Mouse (Mus musculus): ENCODE measurements around the gene Appl1. TPM values are rescaled to one million over a fixed set of nuclear protein-coding genes. Genes with fewer than 3 reads are reported as not detected.
A peak's percentile ranks its signal among the peaks of the same experiment; 100 is the strongest.
"Not testable (repeated sequence)": the region's sequence is repeated elsewhere in the genome, so short reads cannot be mapped to it uniquely, and the experiment has no call there.

Appl1 gene
- polyA plus RNA-seq, 1 experiment from 2014 or later: 32.4 TPM

GRCm38 (mm10) chr14:26969856-26970407 is 1.1 kb downstream of the Appl1 start:
- Histone ChIP-seq H3K27ac (peak overlapping the region; percentile 92), H3K4me3 (peak overlapping the region; percentile 95), H3K27me3 (no peaks in the 10 kb centered on the region), H3K9ac (peak overlapping the region; percentile 94), H3K9me3 (replicated peaks) (no peaks in the 10 kb centered on the region), H3K4me2 (peak overlapping the region; percentile 74), H3K4me1 (replicated peaks) (peaks cover 8% of the 10 kb centered on the region), H3K36me3 (no peaks in the 10 kb centered on the region)
- ATAC-seq (replicated peaks; ENCODE audit: insufficient number of reproducible peaks, insufficient read depth, low FRiP score, low read depth): peak; percentile 82
- under 1% methylated on average over 62 of the region's 62 CpGs for WGBS

DNA sequence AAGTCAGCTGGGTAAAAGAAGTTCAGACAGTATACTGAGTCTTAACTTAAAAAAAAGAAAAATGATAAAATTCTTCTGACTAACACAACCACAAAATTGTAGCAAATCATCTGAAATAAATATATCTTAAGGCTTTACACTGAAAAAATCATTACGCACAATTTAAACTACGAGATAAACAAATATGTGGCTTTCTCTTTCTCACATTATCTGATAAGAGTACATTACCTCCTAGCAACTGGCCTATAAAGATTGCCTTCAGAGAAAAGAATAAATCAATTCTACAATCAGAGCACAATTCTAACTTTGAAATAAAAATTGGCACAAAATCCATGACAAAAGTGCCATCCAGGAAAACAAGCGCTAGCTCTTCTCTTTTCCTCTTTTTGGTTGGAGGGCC is 1.9 kb downstream of the Appl1 start:
- Histone ChIP-seq H3K4me1 (replicated peaks) (peaks cover 8% of the 10 kb centered on the region), H3K9me3 (replicated peaks) (no peaks in the 10 kb centered on the region), H3K27me3 (no peaks in the 10 kb centered on the region), H3K9ac (0 out of 2 replicates have a peak overlapping the region, but pooled peaks have one; percentile 94), H3K4me3 (peak overlapping the region; percentile 95), H3K27ac (no peak overlapping the region), H3K4me2 (peak overlapping the region; percentile 74), H3K36me3 (no peaks in the 10 kb centered on the region)
- no peak for ATAC-seq (replicated peaks; ENCODE audit: insufficient number of reproducible peaks, insufficient read depth, low FRiP score, low read depth)
- 69% methylated on average over 3 of the region's 3 CpGs for WGBS

- no peak overlapping the region for H3K4me3 ChIP-seq
- 67% methylated on average over 1 of the region's 1 CpGs for WGBS
- no peak for ATAC-seq (replicated peaks; ENCODE audit: insufficient number of reproducible peaks, insufficient read depth, low FRiP score, low read depth)
- H3K4me2 ChIP-seq: no peak overlapping the region
- H3K4me1 ChIP-seq (replicated peaks): no peaks in the 10 kb centered on the region
- H3K36me3 ChIP-seq: peaks cover 23% of the 10 kb centered on the region
- no peaks in the 10 kb centered on the region for H3K27me3 ChIP-seq
- H3K27ac ChIP-seq: no peak overlapping the region
- H3K9ac ChIP-seq: no peak overlapping the region
- no peaks in the 10 kb centered on the region for H3K9me3 ChIP-seq (replicated peaks)
These were observed 10.5 kb downstream of the Appl1 start for GRCm38 (mm10) chr14:26960518-26960917.

- H3K36me3 ChIP-seq: peaks cover 20% of the 10 kb centered on the region; the same call in 1 of the 2 replicates
- H3K4me2 ChIP-seq; H3K4me3 ChIP-seq; H3K9me3 ChIP-seq (replicated peaks); H3K27ac ChIP-seq; H3K9ac ChIP-seq; ATAC-seq (replicated peaks; ENCODE audit: insufficient number of reproducible peaks, insufficient read depth, low FRiP score, low read depth); H3K27me3 ChIP-seq; H3K4me1 ChIP-seq (replicated peaks): not testable (repeated sequence)
- 91% methylated on average over 2 of the region's 2 CpGs for WGBS
These were observed 14.9 kb downstream of the Appl1 start for GRCm38 (mm10) chr14:26956139-26956538.

DNA sequence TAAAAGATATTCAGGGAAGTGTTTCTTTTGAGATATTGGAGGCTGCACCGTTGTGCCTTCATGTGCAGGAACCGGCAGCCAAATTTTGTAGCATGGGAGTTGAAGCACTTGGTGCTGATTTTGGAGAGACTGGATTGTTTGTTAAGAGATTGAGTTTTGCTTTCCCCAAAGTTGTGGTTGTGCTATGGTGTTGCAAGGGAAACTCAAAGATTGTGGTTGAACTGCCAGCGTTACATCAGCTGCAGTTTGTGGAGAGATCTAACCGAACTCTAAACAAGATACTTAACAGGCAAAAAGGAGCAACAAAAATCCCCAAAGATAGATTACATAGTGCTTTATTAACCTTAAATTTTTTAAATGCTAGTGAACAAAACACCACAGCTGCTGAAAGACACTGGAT is 35.5 kb downstream of the Appl1 start:
- Histone ChIP-seq H3K36me3 (peaks cover 14% of the 10 kb centered on the region), H3K9me3 (replicated peaks) (no peaks in the 10 kb centered on the region), H3K27ac (no peak overlapping the region), H3K4me2 (no peak overlapping the region), H3K4me3 (no peak overlapping the region), H3K27me3 (no peaks in the 10 kb centered on the region), H3K9ac (no peak overlapping the region), H3K4me1 (replicated peaks) (no peaks in the 10 kb centered on the region)
- ATAC-seq (replicated peaks; ENCODE audit: insufficient number of reproducible peaks, insufficient read depth, low FRiP score, low read depth): no peak
- WGBS: 68% methylated on average over 4 of the region's 4 CpGs

DNA sequence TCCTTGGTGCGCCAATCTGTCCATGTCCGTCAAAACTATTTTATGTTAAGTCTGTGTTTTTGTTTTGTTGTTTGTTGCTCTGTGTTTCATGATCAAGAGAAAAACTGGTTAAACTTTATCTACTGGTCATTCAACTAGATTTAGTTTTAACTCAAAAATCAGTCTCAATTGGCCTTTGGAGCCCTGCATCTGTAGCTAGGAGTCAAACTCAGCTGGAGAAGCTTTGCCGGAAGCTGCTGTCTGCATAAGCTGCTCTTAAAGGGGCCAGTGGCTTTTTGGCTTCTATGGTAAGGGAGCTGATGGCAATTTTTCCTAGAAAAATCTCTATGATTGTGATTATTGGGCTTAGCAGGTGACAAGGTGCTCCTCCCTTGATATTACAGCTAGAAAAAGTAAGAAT is 36.1 kb downstream of the Appl1 start:
- Histone ChIP-seq H3K4me3 (no peak overlapping the region), H3K27me3 (no peaks in the 10 kb centered on the region), H3K9me3 (replicated peaks) (no peaks in the 10 kb centered on the region), H3K36me3 (peaks cover 15% of the 10 kb centered on the region), H3K27ac (no peak overlapping the region), H3K9ac (no peak overlapping the region), H3K4me2 (no peak overlapping the region), H3K4me1 (replicated peaks) (no peaks in the 10 kb centered on the region)
- 88% methylated on average over 3 of the region's 3 CpGs for WGBS
- no peak for ATAC-seq (replicated peaks; ENCODE audit: insufficient number of reproducible peaks, insufficient read depth, low FRiP score, low read depth)

- WGBS: 55% methylated on average over 5 of the region's 5 CpGs
- Histone ChIP-seq H3K27ac (no peak overlapping the region), H3K36me3 (peaks cover 47% of the 10 kb centered on the region)
These were observed 47.2 kb downstream of the Appl1 start for GRCm38 (mm10) chr14:26923702-26924421.

GRCm38 (mm10) chr14:26919310-26919709 is 51.7 kb downstream of the Appl1 start:
- Histone ChIP-seq H3K36me3 (peaks cover 29% of the 10 kb centered on the region), H3K27ac (no peak overlapping the region), H3K27me3 (no peaks in the 10 kb centered on the region), H3K4me3 (no peak overlapping the region), H3K9me3 (replicated peaks) (no peaks in the 10 kb centered on the region), H3K4me1 (replicated peaks) (peaks cover 8% of the 10 kb centered on the region), H3K4me2 (no peak overlapping the region), H3K9ac (no peak overlapping the region)
- ATAC-seq (replicated peaks; ENCODE audit: insufficient number of reproducible peaks, insufficient read depth, low FRiP score, low read depth): no peak
- 93% methylated on average over 3 of the region's 3 CpGs for WGBS

More at GRCm38 (mm10) chr14:26923702-26924421, 47.2 kb downstream of the Appl1 start:
- no peak for ATAC-seq (replicated peaks; ENCODE audit: insufficient number of reproducible peaks, insufficient read depth, low FRiP score, low read depth)
- H3K4me3 ChIP-seq: no peak overlapping the region
- H3K9me3 ChIP-seq (replicated peaks): no peaks in the 10 kb centered on the region
- peaks cover 8% of the 10 kb centered on the region for H3K4me1 ChIP-seq (replicated peaks)
- no peak overlapping the region for H3K4me2 ChIP-seq
- H3K9ac ChIP-seq: no peak overlapping the region
- no peaks in the 10 kb centered on the region for H3K27me3 ChIP-seq

DNA sequence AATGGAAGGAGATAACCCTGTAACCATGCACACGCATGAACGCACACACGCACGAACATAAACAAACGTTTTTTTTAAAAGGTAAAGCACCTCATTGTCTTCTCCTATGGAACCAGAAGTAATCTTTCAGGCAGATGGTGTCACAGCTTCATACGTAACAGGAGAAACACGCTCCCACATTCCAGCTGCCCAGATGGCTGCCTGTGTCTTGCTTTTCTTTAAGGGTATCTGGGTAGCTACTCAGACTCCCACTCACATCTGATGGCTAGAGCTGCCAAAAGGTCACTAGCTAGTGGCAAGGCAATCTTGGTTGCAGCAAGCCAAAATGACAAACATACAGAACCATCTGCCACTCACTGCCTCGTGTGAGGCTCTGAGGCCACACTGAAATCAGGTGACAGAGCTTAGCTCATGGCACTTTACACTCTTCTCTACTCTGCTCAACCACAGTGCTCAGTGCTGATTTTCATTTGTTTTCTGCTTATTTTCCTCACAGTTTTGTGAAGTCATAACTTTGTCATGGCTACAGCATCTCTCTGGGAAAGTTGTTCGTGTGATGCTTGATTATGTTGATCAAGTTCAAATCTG is 57.3 kb downstream of the Appl1 start:
- H3K9me3 ChIP-seq (replicated peaks): no peaks in the 10 kb centered on the region
- H3K4me2 ChIP-seq: no peak overlapping the region
- H3K27me3 ChIP-seq: no peaks in the 10 kb centered on the region
- H3K27ac ChIP-seq: no peak overlapping the region
- peaks cover 4% of the 10 kb centered on the region; the same call in 1 of the 2 replicates for H3K36me3 ChIP-seq
- no peak overlapping the region for H3K9ac ChIP-seq
- ATAC-seq (replicated peaks; ENCODE audit: insufficient number of reproducible peaks, insufficient read depth, low FRiP score, low read depth): no peak
- no peak overlapping the region for H3K4me3 ChIP-seq
- WGBS: 79% methylated on average over 9 of the region's 9 CpGs
- H3K4me1 ChIP-seq (replicated peaks): peaks cover 8% of the 10 kb centered on the region; the same call in 1 of the 2 replicates

GRCm38 (mm10) chr14:26911826-26912225 is 59.2 kb downstream of the Appl1 start:
- Histone ChIP-seq H3K27me3 (no peaks in the 10 kb centered on the region), H3K9ac (no peak overlapping the region), H3K9me3 (replicated peaks) (no peaks in the 10 kb centered on the region), H3K4me3 (no peak overlapping the region), H3K27ac (no peak overlapping the region), H3K36me3 (no peaks in the 10 kb centered on the region), H3K4me1 (replicated peaks) (peaks cover 8% of the 10 kb centered on the region; the same call in 1 of the 2 replicates), H3K4me2 (no peak overlapping the region)
- WGBS: 89% methylated on average over 13 of the region's 13 CpGs
- no peak for ATAC-seq (replicated peaks; ENCODE audit: insufficient number of reproducible peaks, insufficient read depth, low FRiP score, low read depth)

DNA sequence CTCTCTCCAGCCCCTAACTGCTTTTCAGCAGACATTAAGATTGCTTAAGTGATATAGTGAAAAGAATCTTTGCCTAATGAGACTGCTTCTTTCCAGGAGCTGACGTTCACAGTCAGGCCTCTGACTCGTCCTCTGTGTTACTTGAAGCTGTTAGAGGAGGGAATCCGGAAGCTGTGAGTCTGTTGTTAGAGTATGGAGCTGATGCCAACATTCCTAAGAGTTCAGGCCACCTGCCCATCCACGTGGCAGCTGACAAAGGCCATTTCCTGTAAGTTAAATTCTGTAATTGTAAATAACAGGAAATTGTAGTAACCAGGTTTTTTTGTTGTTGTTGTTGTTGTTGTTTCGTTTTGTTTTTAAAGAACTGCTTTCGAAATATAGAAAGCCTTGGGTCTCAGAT is 59.8 kb downstream of the Appl1 start:
- H3K27ac ChIP-seq: no peak overlapping the region
- 54% methylated on average over 6 of the region's 6 CpGs for WGBS
- no peaks in the 10 kb centered on the region for H3K9me3 ChIP-seq (replicated peaks)
- no peak overlapping the region for H3K4me2 ChIP-seq
- no peaks in the 10 kb centered on the region for H3K27me3 ChIP-seq
- H3K4me3 ChIP-seq: no peak overlapping the region
- H3K9ac ChIP-seq: no peak overlapping the region
- no peak for ATAC-seq (replicated peaks; ENCODE audit: insufficient number of reproducible peaks, insufficient read depth, low FRiP score, low read depth)
- peaks cover 8% of the 10 kb centered on the region; the same call in 1 of the 2 replicates for H3K4me1 ChIP-seq (replicated peaks)
- no peaks in the 10 kb centered on the region for H3K36me3 ChIP-seq

Data from heart, embryonic 15.5 days (tissue).